Mouse (Mus musculus) lung, postnatal 14 days (tissue): ENCODE data around the gene 2310009B15Rik.

ENCODE experiments used
- DNase-seq: peaks from one replicate; pipeline ENCODE4 v3.0.0; 2021

2310009B15Rik gene

GRCm38 (mm10) chr1:138841306-138842095 lies 15.2 kb downstream of the 2310009B15Rik start:
- DNase-seq: no peak

DNA sequence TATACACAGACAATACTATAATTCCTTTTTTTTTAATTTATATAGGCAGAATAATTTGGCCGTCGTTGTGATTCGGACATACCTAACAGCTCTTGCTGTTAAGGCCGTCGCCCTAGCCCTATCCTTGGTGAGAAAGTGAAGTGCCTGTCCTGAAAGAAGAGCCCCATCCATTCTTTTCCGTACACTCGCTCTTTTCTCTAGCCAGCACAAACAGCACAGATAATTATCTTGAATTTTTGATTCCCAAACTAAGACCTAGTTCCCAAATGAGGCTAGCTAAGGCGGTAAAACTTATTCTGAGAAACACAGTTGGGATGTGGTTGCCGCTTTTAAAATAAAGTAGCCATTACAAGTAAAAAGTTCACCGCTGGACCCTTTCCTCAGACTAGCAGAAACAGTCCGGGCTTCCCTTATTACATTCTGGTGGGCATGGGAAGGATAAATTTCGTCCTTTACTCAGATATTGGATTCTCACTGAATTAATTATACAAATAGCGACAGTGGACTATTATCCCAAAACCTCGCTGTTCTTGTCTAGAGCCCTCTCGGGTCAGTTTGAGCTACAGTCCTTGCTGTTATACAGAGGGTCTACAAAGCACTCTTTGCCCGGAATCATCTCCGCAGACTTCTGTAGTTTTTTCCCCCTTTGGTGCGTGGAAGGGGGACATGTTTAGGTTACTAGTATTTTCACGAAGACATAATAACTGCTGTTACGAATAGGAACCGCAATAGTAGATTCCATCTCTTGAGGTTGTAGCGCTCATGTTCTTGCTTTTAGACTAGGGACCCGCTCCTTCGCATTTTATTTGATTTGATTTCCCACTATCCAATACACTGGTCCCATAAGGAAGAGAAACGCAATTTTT lies 16.0 kb downstream of the 2310009B15Rik start:
- no peak for DNase-seq

- no peak for DNase-seq
Observed at GRCm38 (mm10) chr1:138839809-138840430, 16.7 kb downstream of the 2310009B15Rik start.

DNA sequence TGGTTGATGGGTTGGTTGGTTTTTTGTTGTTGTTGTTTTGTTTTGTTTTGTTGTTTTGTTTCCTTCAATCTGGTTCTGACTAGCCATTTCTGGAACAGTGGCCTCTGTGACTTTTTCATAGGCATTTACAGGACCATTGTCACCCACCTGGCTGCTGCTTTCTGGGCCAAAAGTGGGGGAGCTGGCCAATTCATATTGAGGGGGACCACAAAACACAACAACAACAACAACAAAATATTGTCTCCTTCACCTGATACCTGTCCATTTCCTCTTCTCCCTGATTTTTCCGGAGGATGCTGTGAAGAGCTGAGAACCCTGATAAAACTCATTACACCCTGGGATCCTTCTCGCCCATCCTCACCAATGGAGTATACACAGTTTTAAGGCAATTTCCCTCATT lies 17.4 kb downstream of the 2310009B15Rik start:
- no peak for DNase-seq

DNA sequence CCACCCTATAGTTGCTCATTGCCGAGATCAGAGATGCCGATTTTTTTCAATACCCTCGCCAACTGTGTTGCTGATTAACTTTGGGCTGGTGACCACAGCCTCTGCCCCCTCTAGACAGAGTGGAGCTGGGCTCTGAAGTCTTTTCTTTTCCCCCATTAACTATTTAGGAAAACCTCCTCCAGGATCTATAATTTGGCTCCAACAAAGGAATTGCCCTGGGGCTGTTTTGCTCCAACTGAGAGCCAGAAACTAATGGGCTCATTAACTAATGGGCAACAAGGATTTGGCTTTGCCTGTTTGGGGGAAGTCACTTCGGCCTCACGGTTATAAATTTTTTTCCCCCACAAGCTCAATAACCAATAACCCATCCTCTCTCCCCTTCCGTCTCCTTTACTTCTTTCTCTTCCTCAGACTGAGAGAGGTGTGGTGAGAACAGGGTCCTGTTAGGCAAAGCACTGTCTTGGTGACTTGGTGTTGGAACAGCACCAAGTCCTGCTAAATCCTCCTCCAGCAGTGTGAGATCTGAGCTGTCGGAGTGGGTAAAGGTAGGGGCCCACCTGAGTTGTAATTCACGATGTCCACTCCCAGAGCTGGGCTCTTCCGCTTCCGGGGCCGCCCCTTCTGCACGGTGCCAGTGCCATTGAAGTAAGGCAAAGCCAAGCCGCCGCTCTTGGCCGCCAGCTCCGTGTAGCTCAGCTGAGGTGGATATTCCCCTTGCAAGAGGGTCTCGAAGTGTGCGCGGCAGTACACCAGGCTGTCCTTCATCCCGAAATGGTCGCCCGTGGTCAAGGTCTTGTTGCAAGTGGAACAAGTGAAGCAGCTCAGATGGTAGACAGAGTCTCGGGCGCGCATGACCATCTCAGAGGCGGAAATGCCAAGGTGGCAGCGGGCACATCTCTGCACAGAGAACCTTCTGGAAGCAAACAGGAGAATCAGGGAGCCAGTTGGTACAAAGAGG lies 18.6 kb downstream of the 2310009B15Rik start:
- no peak for DNase-seq

- DNase-seq: peak; percentile 43
Observed at GRCm38 (mm10) chr1:138835355-138835900, 21.2 kb downstream of the 2310009B15Rik start.

DNA sequence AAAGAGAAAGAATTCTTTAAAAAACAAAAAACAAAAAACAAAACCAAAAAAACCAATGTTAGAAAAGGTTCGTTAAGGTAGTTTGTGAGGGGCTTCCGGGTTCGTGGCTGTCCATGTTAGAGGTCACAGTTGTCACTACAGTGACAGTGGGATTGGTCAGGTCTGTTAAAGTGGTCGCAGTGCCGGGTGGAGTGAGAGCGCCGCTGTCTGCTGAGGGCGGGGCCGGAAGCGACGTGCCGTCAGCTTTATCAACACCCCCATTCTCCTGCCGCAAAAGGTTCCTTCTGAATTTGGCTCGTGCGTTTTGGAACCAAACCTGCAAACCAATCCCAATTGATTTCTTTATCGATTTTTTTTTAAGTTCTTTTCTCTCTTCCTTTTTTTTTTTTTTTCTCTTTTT lies 25.3 kb downstream of the 2310009B15Rik start:
- DNase-seq: no peak

GRCm38 (mm10) chr1:138826841-138827240 lies 29.8 kb downstream of the 2310009B15Rik start:
- DNase-seq: no peak

- no peak for DNase-seq
Observed at GRCm38 (mm10) chr1:138822985-138823322, 33.7 kb downstream of the 2310009B15Rik start.

- no peak for DNase-seq
Observed at GRCm38 (mm10) chr1:138822255-138822984, 34.2 kb downstream of the 2310009B15Rik start.
